Mouse (Mus musculus): ENCODE data around the gene Stx1b.
"Not testable (repeated sequence)": the region's sequence is repeated elsewhere in the genome, so short reads cannot be mapped to it uniquely, and the experiment has no call there.

The Stx1b gene

GRCm38 (mm10) chr7:127824176-127824871 lies at the start of gene Stx1b, which contains the start of gene Stx4a:
TSS of gene Stx1b (minus strand) at chr7:127824549.
TSS of gene Stx4a (plus strand) at chr7:127824294.
- no peak for DNase-seq (ENCODE audit: low read depth, low spot score)

GRCm38 (mm10) chr7:127870136-127870821 lies 45.9 kb upstream of the Stx1b start:
- no peak for DNase-seq (ENCODE audit: low read depth, low spot score)

DNA sequence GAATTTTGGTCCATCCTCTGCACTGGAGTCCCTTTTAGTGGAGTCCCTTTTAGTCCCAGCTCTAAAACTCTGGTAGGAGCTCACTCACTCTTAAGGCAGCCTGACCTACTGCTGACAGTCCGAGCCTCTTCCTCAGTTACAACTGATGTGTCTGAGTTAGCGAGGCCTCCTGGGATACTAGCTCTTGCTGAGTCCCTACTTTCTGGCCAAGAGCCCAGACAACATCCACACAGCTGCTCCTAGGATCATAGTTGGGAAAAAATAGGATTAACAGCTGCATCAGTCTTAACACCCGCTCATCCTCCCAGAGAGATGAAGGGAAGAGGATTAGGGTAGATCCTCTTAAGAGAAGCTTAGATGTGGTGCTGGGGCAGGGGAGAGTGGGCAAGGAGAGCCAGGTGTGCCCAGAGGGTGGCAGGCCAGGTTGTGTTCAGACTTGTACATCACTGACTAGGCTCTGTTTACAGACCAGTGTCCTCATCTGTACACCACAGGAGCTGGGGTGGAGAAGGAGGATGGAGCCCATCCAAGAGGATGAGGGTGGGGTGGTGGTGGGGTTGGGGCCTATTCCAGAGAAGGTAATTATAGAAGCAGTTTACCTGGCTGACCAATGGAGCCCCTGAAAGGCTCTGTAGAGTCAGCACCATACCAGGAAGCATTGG lies 44.9 kb upstream of the Stx1b start:
- DNase-seq (ENCODE audit: low read depth, low spot score), result no peak

DNA sequence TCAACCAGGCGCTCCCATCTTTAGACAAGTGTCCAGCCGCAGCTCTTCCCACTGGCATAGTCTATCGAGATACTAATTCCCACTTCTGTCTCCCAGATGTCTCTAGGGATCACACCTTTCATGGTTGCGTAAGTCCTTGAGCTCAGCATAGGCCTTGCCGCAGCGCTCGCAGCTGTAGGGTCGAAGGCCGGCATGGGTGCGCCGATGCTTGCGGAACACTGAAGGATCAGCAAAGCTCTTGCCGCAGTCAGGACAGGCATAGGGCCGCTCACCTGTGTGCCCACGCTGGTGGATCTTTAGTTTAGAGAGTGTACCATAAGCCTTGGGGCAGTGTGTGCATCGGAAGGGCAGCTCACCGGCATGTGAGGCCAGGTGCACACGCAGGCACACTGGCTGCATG lies 43.3 kb upstream of the Stx1b start:
- no peak for DNase-seq (ENCODE audit: low read depth, low spot score)

GRCm38 (mm10) chr7:127866434-127866833 lies 42.1 kb upstream of the Stx1b start:
- no peak for DNase-seq (ENCODE audit: low read depth, low spot score)

DNA sequence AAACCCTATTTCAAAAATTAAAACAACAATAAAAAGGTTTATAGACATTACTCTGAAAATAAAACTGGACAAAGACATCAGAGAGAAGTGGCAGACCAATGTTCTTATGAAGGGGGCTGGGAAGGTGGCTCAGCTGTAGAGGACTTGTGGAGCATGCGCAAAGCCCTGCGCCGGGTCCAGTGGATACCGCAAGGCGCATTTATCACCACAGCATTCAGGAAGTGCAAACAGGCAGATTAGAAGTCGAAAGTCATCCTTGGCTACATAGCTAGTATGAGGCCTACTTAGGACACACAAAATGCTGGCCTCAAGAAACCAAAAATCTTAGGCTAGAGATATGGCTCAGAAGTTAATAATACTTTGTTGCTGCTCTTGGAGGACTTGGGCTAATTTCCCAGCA lies 33.9 kb upstream of the Stx1b start:
- no peak for DNase-seq (ENCODE audit: low read depth, low spot score)

- no peak for DNase-seq (ENCODE audit: low read depth, low spot score)
Measured at GRCm38 (mm10) chr7:127850906-127851305, 26.6 kb upstream of the Stx1b start.

DNA sequence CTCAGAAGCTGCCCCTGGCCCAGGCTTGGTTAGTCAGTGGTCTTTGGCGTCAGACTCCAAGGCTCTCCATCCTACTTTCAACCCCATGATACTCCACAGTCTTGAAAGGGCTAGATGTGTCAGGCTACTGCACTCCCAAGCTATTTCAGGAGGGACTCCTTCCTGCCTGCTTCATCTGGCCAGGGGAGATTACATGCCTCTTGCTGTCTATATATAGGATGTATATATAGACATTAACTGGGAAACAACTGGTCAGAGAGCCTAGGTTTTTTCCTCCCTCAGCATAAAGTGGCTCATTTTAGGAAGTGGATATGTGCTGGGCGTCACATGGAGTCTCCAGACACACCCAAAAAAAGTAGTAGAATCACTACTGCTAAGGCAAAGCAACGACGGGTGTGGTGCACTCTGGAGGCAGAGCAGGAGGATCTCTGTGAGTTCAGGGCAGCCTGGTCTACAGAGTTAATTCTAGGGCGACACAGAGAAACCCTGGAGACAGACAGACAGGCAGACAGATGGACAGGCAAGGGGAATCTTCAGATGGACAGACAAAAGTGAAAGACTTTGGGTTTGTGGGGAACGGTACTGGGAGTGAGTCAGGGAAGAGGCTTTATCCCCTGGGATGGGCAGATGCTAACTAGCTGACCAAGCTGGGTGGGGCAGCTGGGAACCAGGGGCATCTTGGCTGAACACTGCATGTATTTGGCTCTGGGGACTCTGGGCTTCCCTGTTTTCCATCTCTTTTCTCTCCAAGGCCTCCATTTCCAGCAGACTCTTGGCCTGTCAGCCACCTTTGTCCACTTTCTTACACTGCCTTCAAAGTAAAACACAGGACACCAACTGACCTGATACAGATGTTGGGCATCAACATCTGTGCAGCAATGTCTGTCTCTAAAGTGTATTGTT lies 25.9 kb upstream of the Stx1b start:
- DNase-seq (ENCODE audit: low read depth, low spot score), result no peak

DNA sequence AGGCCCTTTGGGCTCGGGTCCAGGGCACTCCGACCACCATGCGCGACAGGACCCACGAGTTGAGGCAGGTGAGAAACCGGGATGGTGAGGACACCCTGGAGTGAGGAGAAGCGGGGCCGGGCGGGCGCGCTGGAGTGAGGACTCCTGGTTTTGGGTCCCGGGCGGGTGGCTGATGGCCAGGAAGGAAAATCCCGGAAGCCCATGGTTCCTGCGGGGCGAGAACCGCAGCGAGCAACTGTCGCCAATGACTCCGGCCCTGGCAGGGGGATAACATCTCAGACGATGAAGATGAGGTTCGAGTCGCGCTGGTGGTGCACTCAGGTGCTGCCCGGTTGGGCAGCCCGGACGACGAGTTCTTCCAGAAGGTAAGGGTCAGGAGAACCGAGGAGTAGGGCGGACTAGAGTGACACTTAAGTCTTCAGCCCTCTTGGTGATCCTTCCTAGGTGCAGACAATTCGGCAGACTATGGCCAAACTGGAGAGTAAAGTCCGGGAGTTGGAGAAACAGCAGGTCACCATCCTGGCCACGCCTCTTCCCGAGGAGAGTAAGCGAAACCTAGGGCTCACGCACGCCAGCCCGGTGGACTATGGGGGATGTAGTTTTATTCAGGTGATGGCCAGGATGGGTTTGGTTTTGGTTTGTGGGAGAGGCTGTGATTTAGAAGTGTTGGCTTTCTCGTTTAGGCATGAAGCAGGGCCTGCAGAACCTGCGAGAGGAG lies 17.8 kb upstream of the Stx1b start:
- DNase-seq (ENCODE audit: low read depth, low spot score), result peak; percentile 64

- DNase-seq (ENCODE audit: low read depth, low spot score), result peak; percentile 60
Measured at GRCm38 (mm10) chr7:127841340-127842000, 17.1 kb upstream of the Stx1b start.

- DNase-seq (ENCODE audit: low read depth, low spot score), result peak; percentile 6
Measured at GRCm38 (mm10) chr7:127840886-127841285, 16.5 kb upstream of the Stx1b start.

DNA sequence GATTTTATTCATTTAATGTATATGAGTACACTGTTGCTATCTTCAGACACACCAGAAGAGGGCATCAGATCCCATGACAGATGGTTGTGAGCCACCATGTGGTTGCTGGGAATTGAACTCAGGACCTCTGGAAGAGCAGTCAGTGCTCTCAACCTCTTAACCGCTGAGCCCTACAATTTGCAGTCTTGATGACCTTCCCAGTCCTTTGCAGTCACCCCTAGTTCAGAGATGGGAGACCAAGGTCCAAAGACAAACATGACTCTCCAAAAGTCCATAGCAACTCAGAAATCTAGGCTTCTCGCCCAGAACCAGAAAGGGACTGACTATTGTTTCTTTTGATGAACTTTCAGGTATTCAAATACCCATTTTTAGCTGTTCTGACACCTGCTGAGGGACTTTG lies 15.7 kb upstream of the Stx1b start:
- DNase-seq (ENCODE audit: low read depth, low spot score), result not testable (repeated sequence)

GRCm38 (mm10) chr7:127837878-127838277 lies 13.5 kb upstream of the Stx1b start:
- not testable (repeated sequence) for DNase-seq (ENCODE audit: low read depth, low spot score)

GRCm38 (mm10) chr7:127837473-127837872 lies 13.1 kb upstream of the Stx1b start:
- no peak for DNase-seq (ENCODE audit: low read depth, low spot score)

- DNase-seq (ENCODE audit: low read depth, low spot score), result no peak
Measured at GRCm38 (mm10) chr7:127835550-127835949, 11.2 kb upstream of the Stx1b start.

DNA sequence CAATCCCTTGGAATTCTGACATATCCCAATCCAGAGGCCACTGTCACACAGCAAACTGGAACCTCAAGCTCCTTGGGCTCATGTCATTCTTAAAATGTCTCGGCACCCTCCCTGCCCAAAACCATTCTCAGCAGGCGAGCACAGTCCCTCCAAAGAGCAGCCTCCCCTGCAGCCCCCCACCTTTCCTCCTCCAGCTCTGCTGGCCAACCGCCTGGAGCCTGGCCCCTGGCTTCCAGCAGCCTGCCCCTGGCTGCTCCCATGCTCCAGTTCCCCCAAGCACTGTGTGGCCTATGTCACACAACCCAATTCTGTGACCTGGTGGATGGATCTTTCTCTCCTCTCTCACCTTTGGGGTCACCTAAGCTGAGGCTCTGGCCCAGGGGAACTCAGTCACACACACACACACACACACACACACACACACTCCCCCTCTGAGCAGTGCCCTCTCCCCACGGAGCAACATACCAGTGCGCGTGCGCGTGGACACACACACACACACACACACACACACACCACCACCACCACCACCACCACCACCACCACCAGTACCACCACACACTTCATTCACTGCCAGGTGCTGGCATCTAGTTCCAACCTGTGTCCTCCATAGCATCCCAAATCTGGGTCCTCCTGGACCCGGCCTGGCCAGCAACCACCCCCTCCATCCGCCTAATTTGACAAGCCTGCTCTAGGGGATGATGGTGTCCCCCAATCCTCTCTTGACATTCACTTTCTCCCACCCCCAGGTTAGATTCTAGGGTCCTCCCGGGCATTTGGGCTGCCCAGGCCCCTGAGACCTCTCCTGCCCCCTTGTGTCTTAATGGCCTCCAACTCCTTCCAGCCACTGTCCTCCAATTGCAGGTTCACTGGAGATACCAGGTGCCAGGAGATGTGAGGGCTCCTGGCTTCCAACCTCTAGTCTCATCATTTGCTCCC lies 845 bp downstream of the Stx1b start:
- DNase-seq (ENCODE audit: low read depth, low spot score), result no peak

DNA sequence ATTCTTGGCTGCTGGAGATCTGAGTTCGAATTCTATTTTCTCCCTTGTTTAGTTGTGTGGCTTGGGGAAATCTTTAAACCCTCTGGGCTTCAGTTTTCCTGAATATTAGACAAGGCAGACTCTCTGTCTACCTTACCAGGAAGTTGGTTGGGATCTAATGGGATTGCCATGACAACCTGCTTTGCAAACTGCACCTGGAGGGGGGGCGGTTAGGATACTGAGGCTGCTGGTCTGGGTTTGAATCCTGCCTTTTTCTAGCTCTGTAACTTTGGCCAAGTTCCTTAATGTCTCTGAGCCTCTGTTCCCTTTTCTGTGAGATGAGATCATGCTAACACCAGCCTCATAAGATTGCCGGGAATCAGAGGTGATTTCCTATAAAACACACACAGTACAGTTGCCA lies 1.9 kb downstream of the Stx1b start:
- DNase-seq (ENCODE audit: low read depth, low spot score), result no peak

- no peak for DNase-seq (ENCODE audit: low read depth, low spot score)
Measured at GRCm38 (mm10) chr7:127820836-127821509, 3.4 kb downstream of the Stx1b start.

DNA sequence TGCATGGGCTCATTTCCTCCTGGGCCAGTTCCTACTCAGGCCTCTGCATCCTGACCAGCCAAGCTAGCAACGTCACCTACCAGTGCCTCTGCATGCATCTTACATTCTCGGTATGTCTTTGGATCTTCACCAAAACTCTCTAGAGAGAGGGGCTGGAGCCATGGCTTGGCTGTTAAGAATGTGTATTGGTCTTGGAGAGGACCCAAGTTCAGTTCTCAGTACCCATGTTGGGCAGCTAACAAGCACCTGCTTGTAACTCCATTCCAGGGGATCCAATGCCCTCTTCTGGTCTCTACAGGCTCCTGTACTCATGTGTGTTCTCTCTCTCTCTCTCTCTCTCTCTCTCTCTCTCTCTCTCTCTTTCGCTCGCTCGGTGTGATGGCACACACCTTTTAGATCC lies 6.6 kb downstream of the Stx1b start:
- no peak for DNase-seq (ENCODE audit: low read depth, low spot score)
